Mouse (Mus musculus): ENCODE measurements around the gene Hs3st5.

Hs3st5 gene

GRCm38 (mm10) chr10:36805265-36805664, 298.7 kb downstream of the Hs3st5 start:
- no peak for DNase-seq

- no peak for DNase-seq
These were observed 299.2 kb downstream of the Hs3st5 start for GRCm38 (mm10) chr10:36805788-36806187.

- DNase-seq, result no peak
These were observed 300.4 kb downstream of the Hs3st5 start for GRCm38 (mm10) chr10:36807007-36807406.

- DNase-seq, result no peak
These were observed 312.3 kb downstream of the Hs3st5 start for GRCm38 (mm10) chr10:36818867-36819266.

- DNase-seq, result no peak
These were observed 322.5 kb downstream of the Hs3st5 start for GRCm38 (mm10) chr10:36829079-36829478.

GRCm38 (mm10) chr10:36832204-36832603, 325.6 kb downstream of the Hs3st5 start:
- no peak for DNase-seq

GRCm38 (mm10) chr10:36834224-36834623, 327.6 kb downstream of the Hs3st5 start:
- peak; percentile 55 for DNase-seq

- no peak for DNase-seq
These were observed 329.4 kb downstream of the Hs3st5 start for GRCm38 (mm10) chr10:36835836-36836516.

- DNase-seq, result no peak
These were observed 343.6 kb downstream of the Hs3st5 start for GRCm38 (mm10) chr10:36850231-36850630.

- no peak for DNase-seq
These were observed 355.7 kb downstream of the Hs3st5 start for GRCm38 (mm10) chr10:36862127-36862895.
